Mouse (Mus musculus) lung, embryonic 14.5 days (tissue): ENCODE results near the gene Myo1e. TPM values are rescaled to one million over a fixed set of nuclear protein-coding genes. Genes with fewer than 3 reads are reported as not detected.

Source experiments
- ATAC-seq: fragments of 200-750 bp; cut with Nextera tagmentation; 2 replicates; pipeline ENCODE4 v1.8.0; 2017; ENCODE audit warnings: mild to moderate bottlenecking, moderate TSS enrichment, moderate library complexity; ENCODE audit not compliant: insufficient read depth
- DNase-seq: peaks from one replicate; pipeline ENCODE4 v3.0.0-alpha.2; 2015
- H3K27ac ChIP-seq: fragments of 300-500 bp; sonication (generic); 2 replicates; pipeline ENCODE4 v1.5.1; 2014; ENCODE audit warnings: low read depth, mild to moderate bottlenecking, moderate library complexity
- H3K27me3 ChIP-seq: fragments of 300-500 bp; sonication (generic); 2 replicates; pipeline ENCODE4 v1.6.1; 2014; ENCODE audit warnings: low read length, control low read depth; ENCODE audit not compliant: insufficient read depth
- H3K36me3 ChIP-seq: fragments of 300-500 bp; sonication (generic); 2 replicates; pipeline ENCODE4 v1.6.1; 2014; ENCODE audit warnings: control low read depth; ENCODE audit not compliant: insufficient read depth
- H3K4me1 ChIP-seq: fragments of 300-500 bp; sonication (generic); 2 replicates; pipeline ENCODE4 v1.6.1; 2014; ENCODE audit warnings: antibody characterized with exemption, control low read depth; ENCODE audit not compliant: insufficient read depth
- H3K4me2 ChIP-seq: fragments of 300-500 bp; sonication (generic); 2 replicates; pipeline ENCODE4 v1.6.1; 2014; ENCODE audit warnings: mild to moderate bottlenecking
- H3K4me3 ChIP-seq: fragments of 300-500 bp; sonication (generic); 2 replicates; pipeline ENCODE4 v1.5.1; 2014; ENCODE audit warnings: low read depth, low read length
- H3K9ac ChIP-seq: fragments of 300-500 bp; sonication (generic); 2 replicates; pipeline ENCODE4 v1.6.1; 2014
- H3K9me3 ChIP-seq: fragments of 300-500 bp; sonication (generic); 2 replicates; pipeline ENCODE4 v1.6.1; 2016; ENCODE audit warnings: low read depth, low read length, control low read depth
- CTCF ChIP-seq: IDR thresholded peaks from 2 replicates; pipeline ENCODE4 v1.5.1; 2016; ENCODE audit warnings: antibody characterized with exemption, low read depth
- WGBS: fragments of 180-500 bp; shearing (Covaris S2); extraction: QIAGEN DNeasy Blood & Tissue Kit; methylation state at CpG from one replicate; pipeline ENCODE4 v1.1.7; 2014; 5-methylcytosine and 5-hydroxymethylcytosine counted together
- polyA plus RNA-seq: library from polyadenylated mRNA; unstranded; fragments of >200 nt; fragmentation: Nextera tagmentation; extraction: Ambion mirVana; gene quantifications from 2 replicates; pipeline ENCODE4 v1.2.1, GENCODE M21; 2014

The Myo1e gene
- polyA plus RNA-seq, 1 experiment from 2014 or later, result 31.4 TPM

- H3K4me2 ChIP-seq, result no peak overlapping the region
- WGBS, result 69% methylated on average over 2 of the region's 2 CpGs
- no peaks in the 10 kb centered on the region for H3K36me3 ChIP-seq
- TF ChIP-seq CTCF, result no peak
- H3K27me3 ChIP-seq, result no peaks in the 10 kb centered on the region
- ATAC-seq (no peak), DNase-seq (no peak)
- peak overlapping the region; percentile 19; the same call in 1 of the 2 replicates for H3K27ac ChIP-seq
- no peaks in the 10 kb centered on the region for H3K9me3 ChIP-seq
- H3K9ac ChIP-seq, result no peak overlapping the region
- peaks cover 27% of the 10 kb centered on the region for H3K4me1 ChIP-seq
- H3K4me3 ChIP-seq, result no peak overlapping the region
These were observed 36.6 kb downstream of the Myo1e start for GRCm38 (mm10) chr9:70243708-70244107.

- Histone ChIP-seq H3K4me3 (no peak overlapping the region), H3K4me2 (no peak overlapping the region), H3K9ac (no peak overlapping the region), H3K4me1 (peaks cover 27% of the 10 kb centered on the region), H3K36me3 (no peaks in the 10 kb centered on the region), H3K27me3 (no peaks in the 10 kb centered on the region), H3K9me3 (no peaks in the 10 kb centered on the region), H3K27ac (no peak overlapping the region)
- ATAC-seq, result no peak
- DNase-seq, result no peak
- no peak for TF ChIP-seq CTCF
- 55% methylated on average over 7 of the region's 7 CpGs for WGBS
These were observed 37.0 kb downstream of the Myo1e start for GRCm38 (mm10) chr9:70244115-70244514.

- no peak for DNase-seq
- no peak overlapping the region for H3K27ac ChIP-seq
- H3K9ac ChIP-seq, result no peak overlapping the region
- H3K4me3 ChIP-seq, result no peak overlapping the region
- no peaks in the 10 kb centered on the region for H3K9me3 ChIP-seq
- WGBS, result 82% methylated on average over 9 of the region's 9 CpGs
- no peak overlapping the region for H3K4me2 ChIP-seq
- no peaks in the 10 kb centered on the region for H3K27me3 ChIP-seq
- no peak for TF ChIP-seq CTCF
- H3K4me1 ChIP-seq, result peaks cover 35% of the 10 kb centered on the region
- H3K36me3 ChIP-seq, result no peaks in the 10 kb centered on the region
- no peak for ATAC-seq
These were observed 37.9 kb downstream of the Myo1e start for GRCm38 (mm10) chr9:70245040-70245439.

GRCm38 (mm10) chr9:70246427-70246826 is 39.3 kb downstream of the Myo1e start:
- Histone ChIP-seq H3K27ac (no peak overlapping the region), H3K27me3 (no peaks in the 10 kb centered on the region), H3K4me2 (no peak overlapping the region), H3K9ac (no peak overlapping the region), H3K36me3 (no peaks in the 10 kb centered on the region), H3K9me3 (no peaks in the 10 kb centered on the region), H3K4me3 (no peak overlapping the region), H3K4me1 (peaks cover 32% of the 10 kb centered on the region)
- ATAC-seq (no peak), DNase-seq (no peak)
- TF ChIP-seq CTCF, result no peak
- WGBS, result 67% methylated on average over 10 of the region's 10 CpGs

- no peak for ATAC-seq
These were observed 40.9 kb downstream of the Myo1e start for GRCm38 (mm10) chr9:70248046-70248445.

GRCm38 (mm10) chr9:70248826-70249225 is 41.7 kb downstream of the Myo1e start:
- no peak overlapping the region for H3K9ac ChIP-seq

More at GRCm38 (mm10) chr9:70248046-70248445, 40.9 kb downstream of the Myo1e start:
- no peak overlapping the region for H3K27ac ChIP-seq
- no peak overlapping the region for H3K4me3 ChIP-seq
- WGBS, result 83% methylated on average over 6 of the region's 6 CpGs
- no peaks in the 10 kb centered on the region for H3K27me3 ChIP-seq
- no peaks in the 10 kb centered on the region for H3K9me3 ChIP-seq
- no peaks in the 10 kb centered on the region for H3K36me3 ChIP-seq
- H3K4me1 ChIP-seq, result peaks cover 16% of the 10 kb centered on the region; the same call in 1 of the 2 replicates
- no peak overlapping the region for H3K4me2 ChIP-seq
- DNase-seq, result no peak
- no peak for TF ChIP-seq CTCF
- no peak overlapping the region for H3K9ac ChIP-seq

GRCm38 (mm10) chr9:70249881-70250681 is 42.9 kb downstream of the Myo1e start:
- Histone ChIP-seq H3K4me2 (no peak overlapping the region), H3K9me3 (no peaks in the 10 kb centered on the region)
- peak; percentile 59 for DNase-seq

More at GRCm38 (mm10) chr9:70248826-70249225, 41.7 kb downstream of the Myo1e start:
- ATAC-seq (no peak), DNase-seq (no peak)
- Histone ChIP-seq H3K27ac (no peak overlapping the region), H3K27me3 (no peaks in the 10 kb centered on the region), H3K9me3 (no peaks in the 10 kb centered on the region), H3K4me3 (no peak overlapping the region), H3K4me1 (0 out of 2 replicates have a peak, but pooled peaks cover 11% of the 10 kb centered on the region), H3K4me2 (no peak overlapping the region), H3K36me3 (no peaks in the 10 kb centered on the region)
- TF ChIP-seq CTCF, result no peak
- 80% methylated on average over 4 of the region's 4 CpGs for WGBS

More at GRCm38 (mm10) chr9:70249881-70250681, 42.9 kb downstream of the Myo1e start:
- H3K36me3 ChIP-seq, result no peaks in the 10 kb centered on the region
- no peak overlapping the region for H3K9ac ChIP-seq
- no peaks in the 10 kb centered on the region for H3K27me3 ChIP-seq
- no peak for TF ChIP-seq CTCF
- no peak overlapping the region for H3K4me3 ChIP-seq
- H3K4me1 ChIP-seq, result 0 out of 2 replicates have a peak, but pooled peaks cover 11% of the 10 kb centered on the region
- whole genome bisulfite sequencing, result 49% methylated on average over 12 of the region's 12 CpGs
- ATAC-seq, result no peak
- H3K27ac ChIP-seq, result peak overlapping the region; percentile 27; the same call in 1 of the 2 replicates
